Mouse (Mus musculus) midbrain, embryonic 15.5 days (tissue): Measurements from ENCODE around the gene Arid1b. TPM values are rescaled to one million over a fixed set of nuclear protein-coding genes. Genes with fewer than 3 reads are reported as not detected.

Source experiments
- ATAC-seq: fragments of 200-750 bp; cut with Nextera tagmentation; replicated peaks from 2 replicates; pipeline ENCODE4 v1.8.0; 2017; ENCODE audit warnings: moderate TSS enrichment
- H3K27ac ChIP-seq: fragments of 300-500 bp; sonication (generic); 2 replicates; pipeline ENCODE4 v1.5.1; 2015; ENCODE audit warnings: mild to moderate bottlenecking, inconsistent platforms
- H3K27me3 ChIP-seq: fragments of 300-500 bp; sonication (generic); replicated peaks from 2 replicates; pipeline ENCODE4 v1.6.1; 2015; ENCODE audit warnings: inconsistent platforms
- H3K36me3 ChIP-seq: fragments of 300-500 bp; sonication (generic); replicated peaks from 2 replicates; pipeline ENCODE4 v1.6.1; 2015; ENCODE audit warnings: inconsistent platforms
- H3K4me1 ChIP-seq: fragments of 300-500 bp; sonication (generic); 2 replicates; pipeline ENCODE4 v1.6.1; 2015; ENCODE audit warnings: inconsistent platforms
- H3K4me2 ChIP-seq: fragments of 300-500 bp; sonication (generic); 2 replicates; pipeline ENCODE4 v1.6.1; 2015; ENCODE audit warnings: inconsistent platforms, mild to moderate bottlenecking, moderate library complexity
- H3K4me3 ChIP-seq: fragments of 300-500 bp; sonication (generic); 2 replicates; pipeline ENCODE4 v1.5.1; 2015; ENCODE audit warnings: mild to moderate bottlenecking, inconsistent platforms
- H3K9ac ChIP-seq: fragments of 300-500 bp; sonication (generic); 2 replicates; pipeline ENCODE4 v1.6.1; 2015; ENCODE audit warnings: mild to moderate bottlenecking, inconsistent platforms
- H3K9me3 ChIP-seq: fragments of 300-500 bp; sonication (generic); 2 replicates; pipeline ENCODE4 v1.6.1; 2016; ENCODE audit warnings: inconsistent platforms
- WGBS: fragments of 180-500 bp; shearing (Covaris S2); methylation state at CpG from one replicate; pipeline ENCODE4 v1.1.7; 2015; ENCODE audit warnings: mixed read lengths; 5-methylcytosine and 5-hydroxymethylcytosine counted together
- polyA plus RNA-seq: library from polyadenylated mRNA; unstranded; fragments of >200 nt; fragmentation: Nextera tagmentation; extraction: Ambion mirVana; gene quantifications from 2 replicates; pipeline ENCODE4 v1.2.1, GENCODE M21; 2015

Gene Arid1b
- polyA plus RNA-seq, 1 experiment from 2014 or later, result 16.5 TPM

DNA sequence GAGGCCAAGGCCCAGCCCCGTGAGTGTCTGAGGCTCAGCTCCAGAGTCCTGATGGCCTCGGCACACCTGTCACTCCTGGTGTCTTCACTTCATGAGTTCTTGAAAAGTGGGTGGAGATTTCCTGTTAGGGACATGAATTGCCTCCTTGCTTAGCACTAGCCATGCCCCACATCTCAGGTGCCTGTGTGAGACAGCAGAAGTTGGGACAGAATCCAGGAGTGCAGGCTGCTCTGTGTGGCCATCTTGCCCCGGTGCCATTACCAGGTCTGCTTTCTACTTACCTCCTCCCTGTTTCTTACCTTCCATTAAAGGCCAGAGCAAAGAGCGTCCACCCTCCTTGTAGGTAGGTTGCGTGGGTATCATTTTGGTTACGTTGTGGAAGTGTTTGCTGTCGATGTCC lies 253.1 kb downstream of the Arid1b start:
- no peak overlapping the region for H3K4me3 ChIP-seq
- H3K4me1 ChIP-seq, result peaks cover 21% of the 10 kb centered on the region
- H3K9ac ChIP-seq, result no peak overlapping the region
- no peak overlapping the region for H3K27ac ChIP-seq
- H3K4me2 ChIP-seq, result no peak overlapping the region
- H3K36me3 ChIP-seq, result no peaks in the 10 kb centered on the region
- H3K9me3 ChIP-seq, result no peaks in the 10 kb centered on the region
- WGBS, result 92% methylated on average over 7 of the region's 7 CpGs
- ATAC-seq, result no peak
- no peaks in the 10 kb centered on the region for H3K27me3 ChIP-seq

DNA sequence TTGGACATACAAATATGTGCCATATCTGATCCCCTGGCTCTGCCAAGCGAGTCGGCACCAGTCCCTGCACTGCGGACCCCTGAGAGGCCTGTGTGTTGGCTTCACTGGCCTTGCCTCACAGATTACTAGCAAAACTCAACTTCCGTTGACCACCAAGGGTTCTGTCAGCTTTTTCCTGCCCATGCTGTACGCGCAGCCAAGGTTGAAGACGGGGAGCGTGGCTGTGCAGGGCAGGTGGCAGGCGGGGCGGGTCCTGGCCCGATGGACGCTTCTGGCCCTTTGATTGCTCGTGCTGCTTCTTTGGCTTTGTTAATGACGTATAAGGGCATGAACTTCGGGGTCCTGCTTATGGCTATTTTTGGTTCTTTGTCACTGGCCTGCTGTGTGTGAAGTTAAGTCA lies 253.6 kb downstream of the Arid1b start:
- Histone ChIP-seq H3K4me2 (no peak overlapping the region), H3K27me3 (no peaks in the 10 kb centered on the region), H3K9me3 (no peaks in the 10 kb centered on the region), H3K36me3 (no peaks in the 10 kb centered on the region), H3K9ac (no peak overlapping the region), H3K27ac (no peak overlapping the region), H3K4me3 (no peak overlapping the region), H3K4me1 (peaks cover 22% of the 10 kb centered on the region)
- ATAC-seq, result no peak
- 94% methylated on average over 15 of the region's 15 CpGs for WGBS

DNA sequence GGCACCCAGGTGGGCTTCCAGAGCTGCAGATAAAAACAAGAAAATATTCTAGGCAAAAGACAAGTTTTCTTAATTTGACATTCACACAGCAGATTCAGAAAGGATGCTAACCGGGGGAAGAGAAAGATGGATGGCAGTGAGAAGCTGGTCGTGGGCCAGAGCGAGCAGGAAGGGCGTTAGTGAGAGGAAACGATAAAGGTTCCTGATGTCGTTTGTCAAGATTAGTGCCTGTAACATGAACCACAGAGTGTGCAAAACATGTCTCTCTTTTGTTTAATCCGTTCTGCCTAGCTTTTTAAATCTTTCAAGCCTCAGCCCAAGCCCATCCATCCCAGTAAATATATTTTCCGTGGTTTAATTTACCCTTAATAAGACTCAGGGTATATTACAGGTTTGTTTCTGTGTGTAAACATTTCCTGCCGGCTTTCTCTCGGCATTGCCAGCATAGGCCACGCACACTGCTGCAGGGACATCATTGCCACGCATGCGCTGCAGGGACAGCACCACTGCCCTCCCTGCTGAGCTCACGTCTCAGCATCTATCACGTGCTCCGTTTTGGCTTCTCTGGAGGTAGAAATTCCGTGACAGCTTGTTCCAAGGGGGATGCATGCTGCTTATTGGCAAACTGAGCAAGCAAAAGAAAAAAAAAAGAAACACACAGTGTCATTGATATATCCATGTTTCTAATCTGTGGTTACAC lies 255.0 kb downstream of the Arid1b start:
- ATAC-seq, result no peak
- 0 out of 2 replicates have a peak overlapping the region, but pooled peaks have one; percentile 34 for H3K27ac ChIP-seq
- H3K27me3 ChIP-seq, result no peaks in the 10 kb centered on the region
- no peak overlapping the region for H3K4me2 ChIP-seq
- H3K36me3 ChIP-seq, result no peaks in the 10 kb centered on the region
- peaks cover 24% of the 10 kb centered on the region for H3K4me1 ChIP-seq
- 75% methylated on average over 17 of the region's 17 CpGs for WGBS
- no peak overlapping the region for H3K9ac ChIP-seq
- H3K4me3 ChIP-seq, result no peak overlapping the region
- H3K9me3 ChIP-seq, result no peaks in the 10 kb centered on the region

DNA sequence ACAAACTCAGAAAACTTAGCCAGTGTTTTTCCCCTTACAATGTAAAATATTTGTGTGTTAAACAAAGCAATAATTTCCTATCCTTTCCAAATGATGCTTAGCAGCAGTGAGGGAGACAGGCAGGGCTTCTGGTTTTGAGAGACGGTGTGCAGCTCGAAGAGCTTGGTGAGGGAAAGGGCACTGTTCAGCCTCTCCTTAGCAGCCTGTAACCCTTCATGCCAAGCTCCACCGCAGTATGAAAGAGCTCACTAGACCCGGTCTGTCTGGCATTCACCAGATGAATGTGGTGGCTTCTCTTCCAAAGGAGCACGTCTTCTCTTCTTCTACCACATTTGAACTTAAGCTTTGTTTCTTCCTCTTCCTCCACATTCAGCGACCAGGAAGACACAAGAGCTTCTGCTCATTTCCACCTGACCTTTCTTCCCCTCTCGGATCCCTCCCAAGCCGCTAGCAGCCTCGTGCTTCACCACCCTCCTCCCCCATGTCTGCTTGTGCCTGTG lies 255.6 kb downstream of the Arid1b start:
- Histone ChIP-seq H3K4me3 (no peak overlapping the region), H3K27me3 (no peaks in the 10 kb centered on the region), H3K4me1 (peaks cover 30% of the 10 kb centered on the region), H3K9me3 (no peaks in the 10 kb centered on the region), H3K36me3 (no peaks in the 10 kb centered on the region), H3K4me2 (no peak overlapping the region), H3K9ac (no peak overlapping the region), H3K27ac (0 out of 2 replicates have a peak overlapping the region, but pooled peaks have one; percentile 5)
- 84% methylated on average over 9 of the region's 9 CpGs for WGBS
- no peak for ATAC-seq

DNA sequence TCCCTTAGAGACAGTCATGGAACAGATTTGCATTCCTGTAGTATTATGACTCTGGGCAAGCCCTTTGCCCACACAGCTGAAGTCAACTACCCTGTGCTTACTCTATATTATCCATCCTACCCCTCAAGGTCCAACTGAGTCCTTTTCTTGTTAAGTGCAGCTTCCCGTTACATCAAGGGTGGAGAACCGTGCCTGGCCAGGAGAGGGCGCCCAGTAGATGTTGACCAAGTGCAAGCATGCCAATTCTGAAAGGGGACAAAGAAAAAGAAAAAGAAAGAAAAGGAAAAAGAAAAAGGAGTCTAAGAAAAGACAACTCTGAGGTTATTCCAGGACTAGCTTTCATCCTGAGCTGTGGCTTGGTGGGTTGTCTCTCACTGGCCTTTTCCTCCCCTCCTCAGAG lies 258.3 kb downstream of the Arid1b start:
- no peak overlapping the region for H3K4me2 ChIP-seq
- no peak for ATAC-seq
- WGBS, result 24% methylated on average over 3 of the region's 3 CpGs
- peaks cover 35% of the 10 kb centered on the region for H3K4me1 ChIP-seq
- H3K9ac ChIP-seq, result no peak overlapping the region
- H3K27ac ChIP-seq, result no peak overlapping the region
- no peaks in the 10 kb centered on the region for H3K36me3 ChIP-seq
- no peak overlapping the region for H3K4me3 ChIP-seq
- no peaks in the 10 kb centered on the region for H3K27me3 ChIP-seq
- no peaks in the 10 kb centered on the region for H3K9me3 ChIP-seq

DNA sequence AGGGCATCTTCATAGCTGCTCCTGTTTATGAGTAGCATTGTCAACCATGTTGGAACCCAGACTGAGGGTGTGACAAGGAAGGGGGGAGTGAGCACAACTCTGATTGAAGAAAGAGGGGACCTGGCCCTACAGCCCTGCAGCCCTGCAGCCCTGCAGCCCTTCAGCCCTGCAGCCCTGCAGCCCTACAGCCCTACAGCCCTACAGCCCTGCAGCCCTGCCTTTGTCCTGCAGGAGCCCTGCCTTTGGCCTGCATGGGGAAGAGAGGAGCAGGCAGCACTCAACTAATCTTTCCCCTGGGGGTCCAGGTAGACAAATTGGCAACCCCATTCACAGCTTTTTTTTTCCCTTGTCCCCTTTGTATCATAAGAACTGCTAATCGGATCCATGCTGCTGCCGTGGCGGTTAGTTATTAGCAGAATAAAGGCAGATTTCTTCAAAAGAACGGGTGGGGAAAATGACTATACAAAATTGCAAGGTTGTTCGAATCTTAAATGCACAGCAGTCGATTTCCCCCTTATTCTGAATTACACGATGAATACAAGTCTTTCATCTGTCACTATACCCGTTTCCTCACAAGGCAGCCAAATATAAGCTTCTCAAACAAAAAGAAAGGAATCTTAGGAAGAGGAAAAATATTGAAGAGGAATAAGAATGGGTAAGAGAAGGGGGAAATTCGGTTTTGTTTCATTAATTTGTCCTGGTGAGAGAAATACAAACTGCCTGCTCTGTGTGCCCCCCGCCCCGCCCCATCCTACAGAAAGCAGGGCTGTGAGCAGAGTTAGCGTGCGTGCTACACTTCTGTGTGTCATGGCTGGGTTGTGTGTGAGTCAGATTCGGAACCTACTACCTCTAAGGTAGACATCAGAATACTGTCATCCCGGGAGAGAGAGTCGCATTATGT lies 260.8 kb downstream of the Arid1b start:
- Histone ChIP-seq H3K27me3 (no peaks in the 10 kb centered on the region), H3K4me1 (peaks cover 33% of the 10 kb centered on the region), H3K4me2 (no peak overlapping the region), H3K9ac (no peak overlapping the region), H3K4me3 (no peak overlapping the region), H3K36me3 (no peaks in the 10 kb centered on the region), H3K27ac (peak overlapping the region; percentile 36), H3K9me3 (no peaks in the 10 kb centered on the region)
- peak; percentile 38; the same call in 1 of the 2 replicates for ATAC-seq
- 42% methylated on average over 16 of the region's 16 CpGs for WGBS

DNA sequence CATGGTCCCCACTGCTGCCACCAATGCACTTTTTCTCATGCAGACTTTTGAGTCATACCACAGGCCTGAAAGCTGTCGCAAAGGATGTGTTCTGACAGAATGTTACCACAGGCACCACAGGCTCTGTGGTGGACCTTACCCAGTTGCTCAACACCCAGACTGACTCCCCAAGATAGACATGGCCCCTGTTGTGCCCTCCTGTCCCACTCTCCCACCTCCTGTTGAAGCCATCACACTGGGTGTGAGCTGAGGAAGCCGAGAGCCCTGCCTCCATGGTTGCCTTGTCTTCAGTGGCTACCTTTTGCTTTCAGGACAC lies 261.4 kb downstream of the Arid1b start:
- ATAC-seq, result no peak
- no peak overlapping the region for H3K27ac ChIP-seq
- H3K4me3 ChIP-seq, result no peak overlapping the region
- H3K9ac ChIP-seq, result no peak overlapping the region
- H3K9me3 ChIP-seq, result no peaks in the 10 kb centered on the region
- H3K27me3 ChIP-seq, result no peaks in the 10 kb centered on the region
- peaks cover 33% of the 10 kb centered on the region for H3K4me1 ChIP-seq
- no peaks in the 10 kb centered on the region for H3K36me3 ChIP-seq
- no peak overlapping the region for H3K4me2 ChIP-seq
- WGBS, result 76% methylated on average over 2 of the region's 2 CpGs

DNA sequence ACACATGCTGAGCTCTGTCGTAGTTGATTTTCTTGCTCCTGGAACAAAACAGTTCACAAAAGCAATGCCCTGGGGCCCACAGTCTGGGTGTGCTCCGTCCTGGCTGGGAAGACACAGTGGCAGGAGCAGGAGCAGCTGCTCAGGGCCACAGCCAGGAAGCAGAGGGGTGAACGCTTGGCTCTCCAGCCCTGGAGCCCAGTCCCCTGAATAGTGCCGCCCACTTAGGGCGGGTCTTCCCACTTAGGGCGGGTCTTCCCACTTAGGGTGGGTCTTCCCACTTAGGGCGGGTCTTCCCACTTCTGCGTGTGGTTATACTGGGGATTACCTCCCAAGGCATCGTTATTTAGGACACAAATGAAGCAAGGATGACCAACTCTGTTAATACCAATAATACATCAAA lies 264.8 kb downstream of the Arid1b start:
- Histone ChIP-seq H3K4me1 (peaks cover 47% of the 10 kb centered on the region), H3K4me3 (no peak overlapping the region), H3K9ac (no peak overlapping the region), H3K4me2 (no peak overlapping the region), H3K9me3 (no peaks in the 10 kb centered on the region), H3K36me3 (no peaks in the 10 kb centered on the region), H3K27me3 (no peaks in the 10 kb centered on the region), H3K27ac (no peak overlapping the region)
- ATAC-seq, result no peak
- WGBS, result 70% methylated on average over 9 of the region's 9 CpGs

DNA sequence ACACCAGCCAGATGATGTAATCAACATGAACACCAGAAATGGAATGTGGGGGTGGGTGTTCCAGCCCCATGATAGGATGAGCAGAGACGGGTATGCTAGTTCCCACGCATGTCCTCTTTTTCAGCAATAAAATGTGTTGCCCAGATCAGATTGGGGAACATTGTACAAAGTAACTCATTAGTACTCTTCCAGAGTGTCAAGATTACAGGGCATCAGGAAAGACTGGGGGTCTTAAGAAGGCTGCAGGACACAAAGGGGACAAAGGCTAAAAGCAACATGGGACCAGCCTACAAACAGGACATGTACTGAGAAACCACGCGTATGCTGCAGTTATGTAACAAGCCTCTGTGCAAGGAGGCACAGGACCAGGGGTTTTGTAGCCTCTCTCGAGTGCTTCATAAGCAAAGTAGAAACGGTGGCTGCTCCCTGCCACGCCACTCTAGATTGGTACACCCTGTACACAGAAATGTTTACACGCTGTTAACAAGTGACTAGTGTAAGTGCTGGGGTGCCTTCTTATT lies 267.1 kb downstream of the Arid1b start:
- Histone ChIP-seq H3K9me3 (no peaks in the 10 kb centered on the region), H3K4me3 (no peak overlapping the region), H3K36me3 (peaks cover 2% of the 10 kb centered on the region; the same call in 1 of the 2 replicates), H3K4me1 (peaks cover 31% of the 10 kb centered on the region), H3K27ac (no peak overlapping the region), H3K9ac (no peak overlapping the region), H3K4me2 (no peak overlapping the region), H3K27me3 (no peaks in the 10 kb centered on the region)
- ATAC-seq, result no peak
- WGBS, result 80% methylated on average over 8 of the region's 8 CpGs

DNA sequence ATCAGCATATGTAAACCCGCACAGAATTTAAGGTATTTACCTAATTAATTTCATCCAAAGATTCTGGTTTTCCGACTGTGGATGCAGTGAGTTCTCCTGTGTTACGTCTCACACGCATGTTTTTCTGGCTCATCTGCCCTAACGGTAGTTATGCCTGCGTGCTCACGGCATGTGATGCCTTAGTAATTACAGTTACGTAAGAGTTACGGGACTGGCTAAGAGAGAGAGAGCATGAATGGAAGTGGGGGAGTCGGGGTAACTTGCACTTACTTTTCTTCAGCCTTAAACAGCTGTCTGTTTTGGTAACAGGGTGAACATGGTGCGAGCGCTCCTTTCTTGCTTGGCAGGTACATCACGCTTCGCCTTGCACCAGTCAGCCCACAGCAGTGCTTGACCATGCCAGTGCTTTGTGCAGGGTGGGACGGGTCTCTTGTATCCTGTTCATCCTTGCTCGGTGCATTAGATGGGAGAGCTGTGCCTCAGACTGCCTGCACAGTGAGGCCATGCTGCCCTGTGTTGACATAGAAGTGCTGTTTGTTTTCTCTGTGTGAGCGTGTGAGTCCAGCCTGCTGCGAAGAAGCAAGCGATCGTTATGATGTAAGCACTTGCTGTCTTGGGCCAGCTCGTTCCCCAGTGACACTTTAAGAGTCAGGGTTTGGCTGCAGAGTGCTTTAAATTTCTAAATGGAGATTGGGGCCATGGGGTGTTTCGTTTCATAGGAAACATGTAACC lies 267.9 kb downstream of the Arid1b start:
- no peak overlapping the region for H3K4me2 ChIP-seq
- 0 out of 2 replicates have a peak, but pooled peaks have one; percentile 60 for ATAC-seq
- peaks cover 29% of the 10 kb centered on the region for H3K4me1 ChIP-seq
- no peaks in the 10 kb centered on the region for H3K9me3 ChIP-seq
- no peak overlapping the region for H3K27ac ChIP-seq
- H3K27me3 ChIP-seq, result no peaks in the 10 kb centered on the region
- 73% methylated on average over 22 of the region's 22 CpGs for WGBS
- no peak overlapping the region for H3K9ac ChIP-seq
- no peak overlapping the region for H3K4me3 ChIP-seq
- H3K36me3 ChIP-seq, result peaks cover 3% of the 10 kb centered on the region; the same call in 1 of the 2 replicates

DNA sequence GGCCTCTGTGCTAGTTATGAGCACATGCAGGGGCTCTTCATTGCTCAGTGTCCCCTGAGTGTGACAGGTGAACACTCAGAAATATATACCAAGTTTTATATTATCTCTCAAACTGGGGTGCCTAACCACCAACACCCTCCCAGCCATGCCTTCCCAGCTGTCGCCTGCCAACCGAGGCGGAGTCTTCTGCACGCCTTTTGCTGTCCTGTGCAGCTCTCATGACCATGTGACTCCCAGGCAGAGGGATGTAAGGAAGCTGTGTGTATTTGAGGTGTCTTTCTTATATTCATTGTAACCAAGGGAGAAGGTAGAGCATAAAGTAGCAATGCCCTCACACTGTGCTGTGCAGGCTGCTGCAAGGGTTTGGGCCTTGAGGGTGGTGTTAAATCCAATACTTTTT lies 268.7 kb downstream of the Arid1b start:
- Histone ChIP-seq H3K9me3 (no peaks in the 10 kb centered on the region), H3K9ac (no peak overlapping the region), H3K4me1 (peaks cover 33% of the 10 kb centered on the region), H3K4me3 (no peak overlapping the region), H3K36me3 (peaks cover 3% of the 10 kb centered on the region; the same call in 1 of the 2 replicates), H3K27ac (no peak overlapping the region), H3K27me3 (no peaks in the 10 kb centered on the region), H3K4me2 (no peak overlapping the region)
- WGBS, result 72% methylated on average over 4 of the region's 4 CpGs
- ATAC-seq, result no peak

DNA sequence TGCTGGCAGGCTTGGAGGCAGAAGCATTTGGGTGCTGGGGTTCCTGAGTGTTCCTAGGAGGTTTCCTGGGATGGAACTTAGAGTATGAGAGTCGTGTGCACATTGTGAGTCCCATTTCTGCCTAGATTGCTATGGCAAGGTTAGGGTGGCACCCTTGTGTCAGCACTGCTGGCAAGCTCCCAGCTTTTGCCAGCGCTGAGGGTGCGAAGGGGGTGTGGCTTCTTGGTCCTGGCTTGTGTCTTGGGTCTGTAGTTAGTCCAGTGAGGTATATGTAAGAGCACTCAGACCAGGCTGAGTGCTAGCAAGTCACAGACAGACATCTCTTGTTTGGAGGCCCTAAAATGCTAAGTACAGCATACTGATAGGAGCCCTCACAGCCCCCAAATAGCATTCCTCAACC lies 270.7 kb downstream of the Arid1b start:
- Histone ChIP-seq H3K4me2 (no peak overlapping the region), H3K4me1 (peaks cover 37% of the 10 kb centered on the region), H3K9me3 (no peaks in the 10 kb centered on the region), H3K36me3 (peaks cover 3% of the 10 kb centered on the region; the same call in 1 of the 2 replicates), H3K9ac (no peak overlapping the region), H3K4me3 (no peak overlapping the region), H3K27me3 (no peaks in the 10 kb centered on the region), H3K27ac (no peak overlapping the region)
- ATAC-seq, result no peak
- 91% methylated on average over 3 of the region's 3 CpGs for WGBS
